Mouse (Mus musculus): ENCODE results near the gene Smok3b.

The Smok3b gene

DNA sequence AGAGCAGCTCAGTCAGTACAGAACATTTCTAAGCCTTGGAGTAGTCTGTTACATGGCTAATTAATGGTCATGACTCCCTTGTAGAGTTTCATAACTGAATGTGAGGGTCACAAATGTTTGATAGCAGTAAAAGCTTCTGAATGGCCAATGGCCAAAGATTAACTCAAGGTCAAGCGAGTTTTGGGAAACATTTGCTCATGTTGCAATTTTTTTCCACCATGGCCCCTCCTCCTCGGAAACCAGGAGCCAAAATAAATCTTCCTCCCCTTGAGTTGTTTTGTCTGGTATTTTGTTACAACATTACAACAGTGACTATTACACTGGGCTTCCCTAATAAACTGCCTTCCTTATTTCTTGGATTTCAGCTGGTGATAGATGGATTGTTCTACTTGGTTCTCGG, 54.5 kb downstream of the Smok3b start:
- no peak for DNase-seq (ENCODE audit: low read depth, low spot score)
- no peaks in the 10 kb centered on the region for H3K27me3 ChIP-seq (ENCODE audit: control insufficient read depth, insufficient read depth, low read length, poor library complexity, severe bottlenecking)
- no peaks in the 10 kb centered on the region for H3K36me3 ChIP-seq (ENCODE audit: control insufficient read depth, insufficient read depth, low read length, poor library complexity, severe bottlenecking)

DNA sequence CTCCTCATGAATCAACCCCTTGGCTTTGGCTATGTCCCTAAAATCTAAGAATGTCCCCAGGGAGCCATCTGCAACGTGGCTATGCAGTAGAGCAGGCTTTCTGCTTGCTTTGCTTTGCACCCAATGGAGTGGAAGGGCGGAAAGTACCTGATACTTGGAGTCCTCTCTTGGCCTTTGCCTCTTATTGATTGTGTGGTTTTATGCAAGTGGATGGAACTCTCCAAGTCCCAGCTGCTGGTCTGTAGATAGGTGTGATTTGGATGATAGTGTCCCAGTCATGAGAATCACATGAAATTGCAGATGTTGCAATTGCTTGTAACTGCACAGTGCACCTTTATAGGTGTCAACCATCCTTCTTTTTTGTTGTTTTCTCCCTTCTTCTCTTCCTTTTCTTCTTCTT, 54.9 kb downstream of the Smok3b start:
- H3K27me3 ChIP-seq (ENCODE audit: control insufficient read depth, insufficient read depth, low read length, poor library complexity, severe bottlenecking): no peaks in the 10 kb centered on the region
- H3K36me3 ChIP-seq (ENCODE audit: control insufficient read depth, insufficient read depth, low read length, poor library complexity, severe bottlenecking): no peaks in the 10 kb centered on the region
- DNase-seq (ENCODE audit: low read depth, low spot score): no peak

- no peaks in the 10 kb centered on the region for H3K36me3 ChIP-seq (ENCODE audit: control insufficient read depth, insufficient read depth, low read length, poor library complexity, severe bottlenecking)
- DNase-seq (ENCODE audit: low read depth, low spot score): no peak
- no peaks in the 10 kb centered on the region for H3K27me3 ChIP-seq (ENCODE audit: control insufficient read depth, insufficient read depth, low read length, poor library complexity, severe bottlenecking)
These were observed 59.2 kb downstream of the Smok3b start for GRCm38 (mm10) chr5:138080456-138080855.

- Histone ChIP-seq H3K36me3 (ENCODE audit: control insufficient read depth, insufficient read depth, low read length, poor library complexity, severe bottlenecking) (no peaks in the 10 kb centered on the region), H3K27me3 (ENCODE audit: control insufficient read depth, insufficient read depth, low read length, poor library complexity, severe bottlenecking) (no peaks in the 10 kb centered on the region)
- DNase-seq (ENCODE audit: low read depth, low spot score): no peak
These were observed 60.2 kb downstream of the Smok3b start for GRCm38 (mm10) chr5:138081446-138081845.

- DNase-seq (ENCODE audit: low read depth, low spot score): no peak
- H3K36me3 ChIP-seq (ENCODE audit: control insufficient read depth, insufficient read depth, low read length, poor library complexity, severe bottlenecking): no peaks in the 10 kb centered on the region
- no peaks in the 10 kb centered on the region for H3K27me3 ChIP-seq (ENCODE audit: control insufficient read depth, insufficient read depth, low read length, poor library complexity, severe bottlenecking)
These were observed 62.2 kb downstream of the Smok3b start for GRCm38 (mm10) chr5:138083318-138083900.

GRCm38 (mm10) chr5:138083936-138084335, 62.7 kb downstream of the Smok3b start:
- Histone ChIP-seq H3K27me3 (ENCODE audit: control insufficient read depth, insufficient read depth, low read length, poor library complexity, severe bottlenecking) (no peaks in the 10 kb centered on the region), H3K36me3 (ENCODE audit: control insufficient read depth, insufficient read depth, low read length, poor library complexity, severe bottlenecking) (no peaks in the 10 kb centered on the region)
- DNase-seq (ENCODE audit: low read depth, low spot score): no peak

- Histone ChIP-seq H3K27me3 (ENCODE audit: control insufficient read depth, insufficient read depth, low read length, poor library complexity, severe bottlenecking) (no peaks in the 10 kb centered on the region), H3K36me3 (ENCODE audit: control insufficient read depth, insufficient read depth, low read length, poor library complexity, severe bottlenecking) (no peaks in the 10 kb centered on the region)
- no peak for DNase-seq (ENCODE audit: low read depth, low spot score)
These were observed 63.3 kb downstream of the Smok3b start for GRCm38 (mm10) chr5:138084507-138084906.

- Histone ChIP-seq H3K36me3 (ENCODE audit: control insufficient read depth, insufficient read depth, low read length, poor library complexity, severe bottlenecking) (no peaks in the 10 kb centered on the region), H3K27me3 (ENCODE audit: control insufficient read depth, insufficient read depth, low read length, poor library complexity, severe bottlenecking) (no peaks in the 10 kb centered on the region)
- peak; percentile 92 for DNase-seq (ENCODE audit: low read depth, low spot score)
These were observed 63.8 kb downstream of the Smok3b start, which contains the start of gene Zkscan1 for GRCm38 (mm10) chr5:138084996-138085395. Gene Zkscan1, plus strand, starts transcription at chr5:138085084.

GRCm38 (mm10) chr5:138085421-138085911, 64.2 kb downstream of the Smok3b start:
- no peak for DNase-seq (ENCODE audit: low read depth, low spot score)
- Histone ChIP-seq H3K36me3 (ENCODE audit: control insufficient read depth, insufficient read depth, low read length, poor library complexity, severe bottlenecking) (no peaks in the 10 kb centered on the region), H3K27me3 (ENCODE audit: control insufficient read depth, insufficient read depth, low read length, poor library complexity, severe bottlenecking) (no peaks in the 10 kb centered on the region)

DNA sequence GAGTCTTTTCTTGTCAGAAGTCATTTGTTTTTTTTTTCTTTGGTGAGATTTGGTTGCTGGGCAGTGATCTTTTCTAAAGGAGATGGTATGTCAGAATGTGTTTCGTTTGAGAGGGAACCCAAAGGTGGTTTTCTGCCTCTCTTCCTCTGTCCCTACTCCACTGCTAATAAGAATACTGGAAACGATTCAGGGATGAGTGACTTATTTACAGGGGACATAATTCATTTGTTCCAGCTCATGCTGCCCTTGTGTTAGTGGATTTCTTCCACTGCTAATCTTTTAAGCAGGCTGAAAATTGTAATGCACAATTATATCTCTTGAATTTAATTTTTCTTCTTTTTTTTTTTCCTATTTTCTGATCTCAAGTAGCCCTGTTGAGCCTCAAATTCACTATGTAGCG, 65.6 kb downstream of the Smok3b start:
- H3K27me3 ChIP-seq (ENCODE audit: control insufficient read depth, insufficient read depth, low read length, poor library complexity, severe bottlenecking): no peaks in the 10 kb centered on the region
- no peak for DNase-seq (ENCODE audit: low read depth, low spot score)
- H3K36me3 ChIP-seq (ENCODE audit: control insufficient read depth, insufficient read depth, low read length, poor library complexity, severe bottlenecking): no peaks in the 10 kb centered on the region

DNA sequence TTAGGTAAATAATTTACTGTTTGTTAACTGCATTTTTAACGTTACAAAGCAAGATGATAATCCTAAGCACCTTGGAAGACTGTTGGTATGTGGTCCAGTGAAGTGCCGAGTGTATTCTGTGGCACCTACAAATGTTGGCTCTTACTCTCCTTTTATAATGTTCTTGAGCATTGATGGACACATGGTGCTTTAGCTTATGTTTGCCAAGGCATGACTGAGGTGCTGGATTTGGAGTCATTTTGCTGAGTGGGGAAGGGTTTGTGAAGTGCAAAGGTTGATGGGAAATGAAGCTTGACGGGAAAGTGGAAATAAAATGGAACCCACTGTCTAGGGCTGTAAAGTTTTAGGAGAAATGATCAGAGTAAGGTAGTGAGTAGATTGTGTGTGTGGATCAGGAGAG, 67.1 kb downstream of the Smok3b start:
- Histone ChIP-seq H3K27me3 (ENCODE audit: control insufficient read depth, insufficient read depth, low read length, poor library complexity, severe bottlenecking) (no peaks in the 10 kb centered on the region), H3K36me3 (ENCODE audit: control insufficient read depth, insufficient read depth, low read length, poor library complexity, severe bottlenecking) (no peaks in the 10 kb centered on the region)
- no peak for DNase-seq (ENCODE audit: low read depth, low spot score)

GRCm38 (mm10) chr5:138089108-138089551, 67.9 kb downstream of the Smok3b start:
- H3K27me3 ChIP-seq (ENCODE audit: control insufficient read depth, insufficient read depth, low read length, poor library complexity, severe bottlenecking): no peaks in the 10 kb centered on the region
- no peaks in the 10 kb centered on the region for H3K36me3 ChIP-seq (ENCODE audit: control insufficient read depth, insufficient read depth, low read length, poor library complexity, severe bottlenecking)
- DNase-seq (ENCODE audit: low read depth, low spot score): no peak

DNA sequence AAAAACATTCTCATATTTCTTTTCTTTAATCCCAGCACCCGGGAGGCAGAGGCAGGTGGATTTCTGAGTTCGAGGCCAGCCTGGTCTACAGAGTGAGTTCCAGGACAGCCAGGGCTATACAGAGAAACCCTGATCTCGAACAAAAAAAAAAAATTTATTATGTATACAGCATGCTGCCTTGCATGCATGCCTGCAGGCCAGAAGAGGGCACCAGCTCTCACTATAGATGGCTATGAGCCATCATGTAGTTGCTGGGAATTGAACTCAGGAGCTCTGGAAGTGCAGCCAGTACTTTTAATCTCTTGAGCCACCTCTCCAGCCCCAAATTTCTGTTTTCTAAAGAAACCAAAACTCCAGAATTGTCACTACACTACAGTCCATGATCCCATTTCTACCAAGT, 69.0 kb downstream of the Smok3b start:
- peak; percentile 42 for DNase-seq (ENCODE audit: low read depth, low spot score)
- H3K27me3 ChIP-seq (ENCODE audit: control insufficient read depth, insufficient read depth, low read length, poor library complexity, severe bottlenecking): no peaks in the 10 kb centered on the region
- peaks cover 2% of the 10 kb centered on the region; the same call in 1 of the 2 replicates for H3K36me3 ChIP-seq (ENCODE audit: control insufficient read depth, insufficient read depth, low read length, poor library complexity, severe bottlenecking)

GRCm38 (mm10) chr5:138090737-138091136, 69.5 kb downstream of the Smok3b start:
- H3K36me3 ChIP-seq (ENCODE audit: control insufficient read depth, insufficient read depth, low read length, poor library complexity, severe bottlenecking): peaks cover 2% of the 10 kb centered on the region; the same call in 1 of the 2 replicates
- no peaks in the 10 kb centered on the region for H3K27me3 ChIP-seq (ENCODE audit: control insufficient read depth, insufficient read depth, low read length, poor library complexity, severe bottlenecking)
- DNase-seq (ENCODE audit: low read depth, low spot score): no peak

- peaks cover 5% of the 10 kb centered on the region; the same call in 1 of the 2 replicates for H3K36me3 ChIP-seq (ENCODE audit: control insufficient read depth, insufficient read depth, low read length, poor library complexity, severe bottlenecking)
- no peak for DNase-seq (ENCODE audit: low read depth, low spot score)
- H3K27me3 ChIP-seq (ENCODE audit: control insufficient read depth, insufficient read depth, low read length, poor library complexity, severe bottlenecking): no peaks in the 10 kb centered on the region
These were observed 71.5 kb downstream of the Smok3b start for GRCm38 (mm10) chr5:138092771-138093170.

DNA sequence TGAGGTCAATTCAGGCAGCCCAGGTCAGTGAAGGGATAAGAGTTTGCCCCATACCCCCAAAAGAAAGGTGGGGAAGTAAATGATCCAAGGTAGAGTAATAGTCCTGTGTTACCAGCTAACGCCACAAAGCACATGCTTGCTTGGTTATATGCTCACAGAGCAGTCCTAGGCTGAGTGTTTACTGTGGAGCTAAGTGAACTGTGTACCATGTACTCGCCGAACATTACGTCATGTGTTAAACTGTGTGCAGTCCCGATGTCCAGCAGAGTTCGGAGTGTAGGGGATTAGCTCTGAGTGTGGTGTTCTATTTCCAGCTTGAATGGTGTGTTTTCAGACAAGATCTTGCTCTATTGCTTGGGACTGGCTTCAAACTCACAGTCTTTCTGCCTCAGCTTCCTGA, 73.2 kb downstream of the Smok3b start:
- H3K36me3 ChIP-seq (ENCODE audit: control insufficient read depth, insufficient read depth, low read length, poor library complexity, severe bottlenecking): peaks cover 10% of the 10 kb centered on the region; the same call in 1 of the 2 replicates
- no peak for DNase-seq (ENCODE audit: low read depth, low spot score)
- H3K27me3 ChIP-seq (ENCODE audit: control insufficient read depth, insufficient read depth, low read length, poor library complexity, severe bottlenecking): no peaks in the 10 kb centered on the region

Data from splenic B cell, adult 2 months (primary cell).